Mouse (Mus musculus) cerebellum, adult 2 months (tissue): ENCODE results near the gene Dctn2. TPM values are rescaled to one million over a fixed set of nuclear protein-coding genes. Genes with fewer than 3 reads are reported as not detected.
A peak's percentile ranks its signal among the peaks of the same experiment; 100 is the strongest.

Source experiments
- DNase-seq, 2 experiments: peaks; one replicate each; pipeline ENCODE4 v3.0.0; 2021
- H3K27ac ChIP-seq: fragments of 200-500 bp; 2 replicates; pipeline ENCODE4 v1.5.1; 2012; ENCODE audit warnings: low read length, control low read depth, inconsistent platforms; ENCODE audit not compliant: insufficient read depth
- H3K27me3 ChIP-seq: fragments of 200-500 bp; 2 replicates; pipeline ENCODE4 v1.6.1; 2012; ENCODE audit warnings: inconsistent platforms, mild to moderate bottlenecking, low read length, moderate library complexity; ENCODE audit not compliant: control insufficient read depth, insufficient read depth
- H3K4me1 ChIP-seq: fragments of 200-500 bp; 2 replicates; pipeline ENCODE4 v1.6.1; 2011; ENCODE audit warnings: low read length; ENCODE audit not compliant: control insufficient read depth, insufficient read depth
- H3K4me3 ChIP-seq: fragments of 200-500 bp; replicated peaks from 2 replicates; pipeline ENCODE3; 2011; ENCODE audit warnings: mild to moderate bottlenecking, low read depth, low read length, control low read depth; ENCODE audit not compliant: insufficient read depth
- CTCF ChIP-seq: fragments of 200-500 bp; IDR thresholded peaks from 2 replicates; pipeline ENCODE4 v1.5.1; 2011; ENCODE audit warnings: low read depth, mild to moderate bottlenecking, control low read depth, low read length, moderate library complexity, borderline replicate concordance; ENCODE audit not compliant: insufficient read depth
- POLR2A ChIP-seq: fragments of 200-500 bp; IDR thresholded peaks from 2 replicates; pipeline ENCODE4 v1.6.1; 2011; ENCODE audit warnings: low read length, control low read depth, borderline replicate concordance; ENCODE audit not compliant: insufficient read depth
- WGBS: fragments of 180-500 bp; shearing (Covaris S2); methylation state at CpG from one replicate; pipeline ENCODE4 v1.1.7; 2018; 5-methylcytosine and 5-hydroxymethylcytosine counted together
- polyA plus RNA-seq: library from polyadenylated mRNA; depleted of rRNA; stranded (reverse); fragments of >200 nt; gene quantifications from 2 replicates; pipeline ENCODE4 v1.2.3, GENCODE M21; 2012

The Dctn2 gene
- polyA plus RNA-seq, 1 experiment = 322 TPM

GRCm38 (mm10) chr10:127317277-127317676 lies 51.1 kb downstream of the Dctn2 start:
- H3K4me1 ChIP-seq = no peaks in the 10 kb centered on the region
- no peaks in the 10 kb centered on the region for H3K27me3 ChIP-seq
- TF ChIP-seq CTCF (no peak), POLR2A (no peak)
- no peak overlapping the region for H3K4me3 ChIP-seq
- WGBS = 80% methylated on average over 2 of the region's 2 CpGs
- no peak for DNase-seq
- no peak overlapping the region for H3K27ac ChIP-seq

GRCm38 (mm10) chr10:127318009-127318408 lies 51.8 kb downstream of the Dctn2 start:
- H3K4me1 ChIP-seq = no peaks in the 10 kb centered on the region
- H3K4me3 ChIP-seq = no peak overlapping the region
- TF ChIP-seq CTCF (no peak), POLR2A (no peak)
- no peaks in the 10 kb centered on the region for H3K27me3 ChIP-seq
- no peak overlapping the region for H3K27ac ChIP-seq
- DNase-seq = no peak
- 39% methylated on average over 4 of the region's 4 CpGs for WGBS

- Histone ChIP-seq H3K27me3 (no peaks in the 10 kb centered on the region; the same call in 1 of the 2 replicates), H3K27ac (no peak overlapping the region), H3K4me3 (no peak overlapping the region), H3K4me1 (no peaks in the 10 kb centered on the region)
- TF ChIP-seq POLR2A (no peak), CTCF (no peak)
- no peak for DNase-seq
- WGBS = 76% methylated on average over 7 of the region's 7 CpGs
These were observed 53.8 kb downstream of the Dctn2 start for GRCm38 (mm10) chr10:127319969-127320368.

GRCm38 (mm10) chr10:127321621-127322020 lies 55.5 kb downstream of the Dctn2 start, which contains the start of gene Arhgap9:
Gene Arhgap9 (plus strand): TSS chr10:127321964.
- TF ChIP-seq CTCF (no peak), POLR2A (no peak)
- H3K27ac ChIP-seq = no peak within 1 kb of the TSS
- H3K4me3 ChIP-seq = no peak within 1 kb of the TSS
- H3K27me3 ChIP-seq = no peaks in the 10 kb centered on the region; the same call in 1 of the 2 replicates
- no peak for DNase-seq
- 73% methylated on average over 3 of the region's 3 CpGs for WGBS
- no peaks in the 10 kb centered on the region for H3K4me1 ChIP-seq

- no peak for DNase-seq
- TF ChIP-seq CTCF = no peak
- no peak for TF ChIP-seq POLR2A
- Histone ChIP-seq H3K27ac (no peak overlapping the region), H3K27me3 (no peaks in the 10 kb centered on the region; the same call in 1 of the 2 replicates), H3K4me3 (no peak overlapping the region), H3K4me1 (no peaks in the 10 kb centered on the region)
- WGBS = 66% methylated on average over 13 of the region's 13 CpGs
These were observed 56.0 kb downstream of the Dctn2 start for GRCm38 (mm10) chr10:127322178-127322577.

GRCm38 (mm10) chr10:127322669-127323068 lies 56.5 kb downstream of the Dctn2 start:
- DNase-seq = no peak
- Histone ChIP-seq H3K4me3 (no peak overlapping the region), H3K27ac (no peak overlapping the region), H3K4me1 (no peaks in the 10 kb centered on the region), H3K27me3 (no peaks in the 10 kb centered on the region; the same call in 1 of the 2 replicates)
- TF ChIP-seq CTCF (no peak), POLR2A (no peak)
- WGBS = 85% methylated on average over 4 of the region's 4 CpGs

GRCm38 (mm10) chr10:127323131-127323855 lies 57.1 kb downstream of the Dctn2 start:
- TF ChIP-seq CTCF = no peak
- no peak for TF ChIP-seq POLR2A
- DNase-seq = no peak
- Histone ChIP-seq H3K27me3 (no peaks in the 10 kb centered on the region; the same call in 1 of the 2 replicates), H3K27ac (no peak overlapping the region), H3K4me1 (no peaks in the 10 kb centered on the region), H3K4me3 (no peak overlapping the region)
- WGBS = 77% methylated on average over 17 of the region's 17 CpGs

GRCm38 (mm10) chr10:127324495-127324894 lies 58.3 kb downstream of the Dctn2 start:
- Histone ChIP-seq H3K4me3 (no peak overlapping the region), H3K27ac (no peak overlapping the region), H3K27me3 (no peaks in the 10 kb centered on the region; the same call in 1 of the 2 replicates), H3K4me1 (no peaks in the 10 kb centered on the region)
- TF ChIP-seq CTCF (peak; percentile 40; the same call in 1 of the 2 replicates), POLR2A (no peak)
- 15% methylated on average over 7 of the region's 7 CpGs for WGBS
- no peak for DNase-seq
